Mouse (Mus musculus) E14TG2a.4 (cell line): ENCODE measurements around the gene Fut1.

Experiments used
- H3K27me3 ChIP-seq: 2 replicates; pipeline ENCODE4 v1.6.1; 2014; ENCODE audit warnings: low read length, control low read depth; ENCODE audit not compliant: insufficient read depth
- H3K36me3 ChIP-seq: 2 replicates; pipeline ENCODE4 v1.6.1; 2014; ENCODE audit warnings: low read length, control low read depth; ENCODE audit not compliant: insufficient read depth
- H3K4me1 ChIP-seq: replicated peaks from 2 replicates; pipeline ENCODE4 v1.6.1; 2014; ENCODE audit warnings: low read depth, low read length, control low read depth
- H3K4me3 ChIP-seq: replicated peaks from 2 replicates; pipeline ENCODE4 v1.5.1; 2014; ENCODE audit warnings: mild to moderate bottlenecking, low read length
- H3K9me3 ChIP-seq: 2 replicates; pipeline ENCODE4 v1.6.1; 2014; ENCODE audit warnings: low read length, control low read depth
- CTCF ChIP-seq: conservative IDR thresholded peaks from 2 replicates; pipeline ENCODE4 v1.5.1; 2014; ENCODE audit warnings: low read length
- NANOG ChIP-seq: IDR thresholded peaks from 2 replicates; pipeline ENCODE4 v1.6.1; 2014; ENCODE audit warnings: borderline replicate concordance, low read length, mixed read lengths
- POU5F1 ChIP-seq: IDR thresholded peaks from 2 replicates; pipeline ENCODE4 v1.6.1; 2014; ENCODE audit warnings: low read length, borderline replicate concordance

Fut1 gene

GRCm38 (mm10) chr7:45641391-45642040 is 24.4 kb downstream of the Fut1 start:
- H3K27me3 ChIP-seq: peaks cover 52% of the 10 kb centered on the region
- H3K36me3 ChIP-seq: peaks cover 14% of the 10 kb centered on the region
- peaks cover 75% of the 10 kb centered on the region for H3K4me1 ChIP-seq
- no peak for TF ChIP-seq POU5F1
- no peak for TF ChIP-seq CTCF
- TF ChIP-seq NANOG: no peak
- H3K9me3 ChIP-seq: no peaks in the 10 kb centered on the region
- no peak overlapping the region for H3K4me3 ChIP-seq

GRCm38 (mm10) chr7:45642083-45642482 is 25.0 kb downstream of the Fut1 start:
- Histone ChIP-seq H3K36me3 (peaks cover 8% of the 10 kb centered on the region), H3K4me3 (no peak overlapping the region), H3K9me3 (no peaks in the 10 kb centered on the region), H3K4me1 (peaks cover 71% of the 10 kb centered on the region), H3K27me3 (peaks cover 55% of the 10 kb centered on the region)
- TF ChIP-seq NANOG: no peak

GRCm38 (mm10) chr7:45642503-45643255 is 25.6 kb downstream of the Fut1 start:
- Histone ChIP-seq H3K4me3 (peak overlapping the region; percentile 73), H3K36me3 (peaks cover 2% of the 10 kb centered on the region), H3K27me3 (peaks cover 60% of the 10 kb centered on the region), H3K4me1 (peaks cover 71% of the 10 kb centered on the region), H3K9me3 (peaks cover 5% of the 10 kb centered on the region)
- no peak for TF ChIP-seq POU5F1

- peaks cover 58% of the 10 kb centered on the region for H3K27me3 ChIP-seq
- H3K4me3 ChIP-seq: peak overlapping the region; percentile 73
- peaks cover 12% of the 10 kb centered on the region for H3K9me3 ChIP-seq
- no peak for TF ChIP-seq CTCF
- no peak for TF ChIP-seq POU5F1
- TF ChIP-seq NANOG: no peak
- H3K36me3 ChIP-seq: no peaks in the 10 kb centered on the region
- peaks cover 63% of the 10 kb centered on the region for H3K4me1 ChIP-seq
These were observed 26.5 kb downstream of the Fut1 start for GRCm38 (mm10) chr7:45643441-45644178.

- peaks cover 14% of the 10 kb centered on the region for H3K9me3 ChIP-seq
- peaks cover 57% of the 10 kb centered on the region for H3K4me1 ChIP-seq
- peaks cover 58% of the 10 kb centered on the region for H3K27me3 ChIP-seq
- TF ChIP-seq CTCF: no peak
- TF ChIP-seq POU5F1: no peak
- TF ChIP-seq NANOG: no peak
- H3K4me3 ChIP-seq: peak overlapping the region; percentile 73
- H3K36me3 ChIP-seq: no peaks in the 10 kb centered on the region
These were observed 27.1 kb downstream of the Fut1 start for GRCm38 (mm10) chr7:45644183-45644582.

GRCm38 (mm10) chr7:45644872-45645590 is 27.9 kb downstream of the Fut1 start:
- Histone ChIP-seq H3K27me3 (peaks cover 58% of the 10 kb centered on the region), H3K36me3 (no peaks in the 10 kb centered on the region), H3K4me1 (peaks cover 49% of the 10 kb centered on the region), H3K9me3 (peaks cover 14% of the 10 kb centered on the region), H3K4me3 (peak overlapping the region; percentile 73)
- TF ChIP-seq NANOG (no peak), CTCF (no peak), POU5F1 (no peak)

- Histone ChIP-seq H3K9me3 (peaks cover 14% of the 10 kb centered on the region), H3K4me1 (peaks cover 47% of the 10 kb centered on the region), H3K27me3 (peaks cover 58% of the 10 kb centered on the region), H3K4me3 (no peak overlapping the region), H3K36me3 (no peaks in the 10 kb centered on the region)
- TF ChIP-seq NANOG (no peak), CTCF (no peak), POU5F1 (no peak)
These were observed 28.5 kb downstream of the Fut1 start for GRCm38 (mm10) chr7:45645591-45645971.

- no peak overlapping the region for H3K4me3 ChIP-seq
- H3K4me1 ChIP-seq: peaks cover 43% of the 10 kb centered on the region
- peaks cover 14% of the 10 kb centered on the region for H3K9me3 ChIP-seq
- peaks cover 57% of the 10 kb centered on the region for H3K27me3 ChIP-seq
- TF ChIP-seq CTCF (no peak), POU5F1 (no peak), NANOG (no peak)
- H3K36me3 ChIP-seq: no peaks in the 10 kb centered on the region
These were observed 29.6 kb downstream of the Fut1 start for GRCm38 (mm10) chr7:45646671-45647070.
